Mouse (Mus musculus) thymus, adult 2 months (tissue): ENCODE data around the gene Olfr1076.

Experiments
- CTCF ChIP-seq: fragments of 200-500 bp; IDR thresholded peaks from 2 replicates; pipeline ENCODE4 v1.5.1; 2012; ENCODE audit warnings: mild to moderate bottlenecking, control low read depth, low read length, moderate library complexity, borderline replicate concordance; ENCODE audit not compliant: control insufficient read depth, poor library complexity, insufficient read depth; ENCODE audit errors: extremely low read depth
- POLR2A ChIP-seq: fragments of 200-500 bp; IDR thresholded peaks from 2 replicates; pipeline ENCODE4 v1.6.1; 2012; ENCODE audit warnings: mild to moderate bottlenecking, low read length, control low read depth, moderate library complexity; ENCODE audit not compliant: control insufficient read depth, poor library complexity, insufficient read depth; ENCODE audit errors: extremely low read depth

DNA sequence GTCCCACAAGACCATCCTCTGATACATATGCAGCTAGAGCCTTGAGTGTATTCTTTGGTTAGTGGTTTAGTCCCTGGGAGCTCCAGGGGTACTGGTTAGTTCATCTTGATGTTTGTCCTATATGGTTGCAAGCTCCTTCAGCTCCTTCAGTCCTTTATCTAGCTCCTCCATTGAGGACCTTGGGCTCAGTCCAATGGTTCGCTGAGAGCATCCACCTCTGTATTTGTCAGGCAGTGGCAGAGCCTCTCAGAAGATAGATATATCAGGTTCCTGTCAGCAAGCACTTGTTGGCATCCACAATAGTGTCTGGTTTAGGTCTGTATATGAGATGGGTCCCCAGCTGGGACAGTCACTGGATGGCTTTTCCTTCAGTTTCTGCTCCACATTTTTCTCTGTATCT, 47.8 kb upstream of the Olfr1076 start:
- TF ChIP-seq CTCF (no peak), POLR2A (no peak)
